Mouse (Mus musculus): ENCODE measurements around the gene Mettl9. TPM values are rescaled to one million over a fixed set of nuclear protein-coding genes. Genes with fewer than 3 reads are reported as not detected.
A peak's percentile ranks its signal among the peaks of the same experiment; 100 is the strongest.
"Not testable (repeated sequence)": the region's sequence is repeated elsewhere in the genome, so short reads cannot be mapped to it uniquely, and the experiment has no call there.

The Mettl9 gene
- polyA plus RNA-seq, 1 experiment from 2014 or later: 243 TPM

DNA sequence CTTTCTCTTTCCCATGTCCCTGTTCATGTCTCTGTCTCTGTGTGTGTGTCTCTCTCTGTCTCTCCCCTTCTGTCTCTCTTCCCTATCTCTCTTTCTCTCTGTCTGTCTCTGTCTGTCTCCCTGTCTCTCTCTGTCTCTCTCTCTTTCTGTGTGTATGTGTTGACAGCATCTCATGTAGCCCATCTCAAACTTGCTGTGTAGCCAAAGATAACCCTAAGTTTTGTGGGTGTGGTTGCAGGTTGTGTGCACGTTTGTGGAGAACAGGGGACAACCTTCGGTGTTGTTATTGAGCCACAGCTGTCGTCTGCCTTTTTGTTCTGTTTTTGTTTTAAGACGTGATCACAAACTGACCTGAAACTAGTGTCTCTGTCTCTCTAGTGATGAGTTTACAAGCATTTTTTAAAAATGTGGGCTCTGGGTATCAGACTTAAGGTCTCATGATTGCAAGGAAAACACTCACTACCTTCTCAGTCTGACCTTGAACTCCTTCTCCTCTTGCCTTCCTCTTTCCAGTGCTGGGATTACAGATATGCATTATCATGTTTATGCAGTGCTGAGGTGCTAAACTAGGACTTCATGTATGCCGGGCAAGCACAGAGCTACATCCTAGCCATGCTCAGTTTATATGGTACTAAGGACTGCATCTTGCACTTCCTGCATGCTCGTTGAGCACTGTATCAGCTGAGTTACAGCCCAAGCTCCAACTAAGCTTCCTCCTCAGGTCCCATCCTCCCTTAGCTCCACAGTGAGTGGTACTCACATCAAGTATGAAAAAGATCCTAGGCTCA lies 8.8 kb upstream of the Mettl9 start:
- 63% methylated on average over 6 of the region's 6 CpGs for WGBS
- no peaks in the 10 kb centered on the region for H3K36me3 ChIP-seq
- H3K27me3 ChIP-seq: peaks cover 7% of the 10 kb centered on the region
- ATAC-seq (ENCODE audit: low FRiP score, low read depth): no peak
- peaks cover 12% of the 10 kb centered on the region for H3K4me1 ChIP-seq
- H3K9ac ChIP-seq: no peak overlapping the region
- no peak overlapping the region for H3K4me3 ChIP-seq
- H3K9me3 ChIP-seq: no peaks in the 10 kb centered on the region
- no peak overlapping the region for H3K4me2 ChIP-seq (replicated peaks)
- no peak overlapping the region; the same call in 1 of the 2 replicates for H3K27ac ChIP-seq

GRCm38 (mm10) chr7:121026300-121026699 lies 7.9 kb upstream of the Mettl9 start:
- no peaks in the 10 kb centered on the region for H3K9me3 ChIP-seq
- no peaks in the 10 kb centered on the region for H3K36me3 ChIP-seq
- peaks cover 10% of the 10 kb centered on the region for H3K27me3 ChIP-seq
- no peak overlapping the region for H3K27ac ChIP-seq
- H3K4me3 ChIP-seq: no peak overlapping the region
- peaks cover 11% of the 10 kb centered on the region; the same call in 1 of the 2 replicates for H3K4me1 ChIP-seq
- no peak overlapping the region for H3K4me2 ChIP-seq (replicated peaks)
- no peak overlapping the region for H3K9ac ChIP-seq
- WGBS: 23% methylated on average over 3 of the region's 3 CpGs
- peak; percentile 69; the same call in 1 of the 2 replicates for ATAC-seq (ENCODE audit: low FRiP score, low read depth)

DNA sequence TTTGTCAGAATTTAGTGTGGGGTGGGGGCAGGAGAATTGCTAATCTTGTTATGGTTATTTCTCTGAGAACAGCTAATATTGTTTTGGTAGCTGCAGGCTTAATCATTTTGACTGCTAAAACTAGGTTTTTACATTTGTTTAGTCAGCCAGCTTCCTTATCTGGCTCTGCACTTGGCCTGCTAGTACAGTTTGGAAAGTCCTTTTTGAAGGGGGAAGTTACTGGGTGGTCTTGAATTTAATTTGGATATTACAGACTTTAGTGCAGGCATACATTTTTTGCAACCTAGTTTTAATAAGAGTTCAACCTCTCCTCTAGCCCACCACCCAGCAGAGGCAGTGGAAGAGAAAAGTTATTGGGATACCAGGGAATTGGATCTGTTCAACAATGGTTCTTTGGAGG lies 4.3 kb upstream of the Mettl9 start:
- not testable (repeated sequence) for H3K36me3 ChIP-seq; H3K4me3 ChIP-seq; H3K9me3 ChIP-seq; H3K27ac ChIP-seq; H3K9ac ChIP-seq; H3K4me2 ChIP-seq (replicated peaks); ATAC-seq (ENCODE audit: low FRiP score, low read depth)
- Histone ChIP-seq H3K4me1 (peaks cover 11% of the 10 kb centered on the region; the same call in 1 of the 2 replicates), H3K27me3 (peaks cover 10% of the 10 kb centered on the region)

DNA sequence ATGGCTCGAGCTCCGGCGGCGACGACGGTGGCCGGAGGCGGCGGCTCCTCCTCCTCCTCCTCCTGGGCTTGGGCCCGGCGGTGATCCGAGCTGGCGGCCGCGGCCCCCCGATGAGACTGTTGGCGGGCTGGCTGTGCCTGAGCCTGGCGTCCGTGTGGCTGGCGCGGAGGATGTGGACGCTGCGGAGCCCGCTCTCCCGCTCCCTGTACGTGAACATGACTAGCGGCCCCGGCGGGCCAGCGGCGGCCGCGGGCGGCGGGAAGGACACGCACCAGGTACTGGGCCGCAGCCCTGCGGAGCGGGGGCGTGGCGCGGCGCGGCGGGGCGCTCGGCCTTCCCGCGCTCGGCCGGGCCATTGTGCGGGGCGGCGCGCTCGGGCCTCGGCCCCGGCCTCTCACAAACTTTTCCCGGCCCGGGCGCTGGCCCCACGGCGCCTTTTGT lies 476 bp downstream of the Mettl9 start:
- Histone ChIP-seq H3K27ac (peak overlapping the region; percentile 97), H3K9me3 (no peaks in the 10 kb centered on the region), H3K4me2 (replicated peaks) (peak overlapping the region; percentile 81), H3K4me1 (peaks cover 37% of the 10 kb centered on the region), H3K4me3 (peak overlapping the region; percentile 84), H3K9ac (peak overlapping the region; percentile 96), H3K36me3 (no peaks in the 10 kb centered on the region), H3K27me3 (peaks cover 6% of the 10 kb centered on the region; the same call in 1 of the 2 replicates)
- ATAC-seq (ENCODE audit: low FRiP score, low read depth): peak; percentile 73
- WGBS: 0% methylated on average over 50 of the region's 63 CpGs

DNA sequence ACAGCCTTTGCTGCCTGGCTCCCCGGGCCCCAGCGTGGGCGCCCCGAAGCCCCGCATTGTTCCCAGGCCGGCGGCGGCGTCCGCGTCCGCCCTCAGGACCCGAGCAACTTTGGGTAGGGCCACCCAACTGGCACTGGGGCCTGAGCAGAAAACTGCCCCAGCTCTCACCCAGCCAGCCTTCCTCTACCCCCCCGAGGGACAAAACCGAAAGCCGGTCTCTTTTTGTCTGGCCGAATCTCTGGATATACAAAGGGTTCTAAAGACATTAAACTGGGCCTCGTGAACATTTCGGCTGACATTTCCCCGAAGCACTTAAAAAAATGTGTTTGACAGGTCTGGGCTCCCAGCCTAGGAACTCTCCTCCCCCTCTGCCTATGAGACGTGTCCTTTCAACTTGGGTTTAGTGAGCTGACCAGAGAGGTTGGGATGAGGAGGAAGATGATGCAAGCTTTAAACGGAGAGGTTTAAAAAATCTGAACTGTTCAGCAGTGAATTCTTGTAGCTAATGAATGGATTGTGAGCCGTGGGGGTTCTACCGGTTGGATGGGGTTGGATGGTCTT lies 996 bp downstream of the Mettl9 start:
- Histone ChIP-seq H3K36me3 (no peaks in the 10 kb centered on the region), H3K9me3 (no peaks in the 10 kb centered on the region), H3K27ac (peak overlapping the region; percentile 97), H3K4me2 (replicated peaks) (peak overlapping the region; percentile 81), H3K4me3 (peak overlapping the region; percentile 84), H3K27me3 (peaks cover 5% of the 10 kb centered on the region; the same call in 1 of the 2 replicates), H3K4me1 (peaks cover 42% of the 10 kb centered on the region), H3K9ac (peak overlapping the region; percentile 96)
- ATAC-seq (ENCODE audit: low FRiP score, low read depth): peak; percentile 12
- WGBS: under 1% methylated on average over 24 of the region's 24 CpGs

GRCm38 (mm10) chr7:121040595-121040994 lies 6.3 kb downstream of the Mettl9 start:
- 0 out of 2 replicates have a peak, but pooled peaks cover 6% of the 10 kb centered on the region for H3K36me3 ChIP-seq
- 0 out of 2 replicates have a peak overlapping the region, but pooled peaks have one; percentile 31 for H3K4me2 ChIP-seq (replicated peaks)
- ATAC-seq (ENCODE audit: low FRiP score, low read depth): peak; percentile 35; the same call in 1 of the 2 replicates
- H3K4me1 ChIP-seq: peaks cover 66% of the 10 kb centered on the region
- no peak overlapping the region for H3K4me3 ChIP-seq
- H3K9ac ChIP-seq: no peak overlapping the region
- no peaks in the 10 kb centered on the region for H3K27me3 ChIP-seq
- 63% methylated on average over 4 of the region's 4 CpGs for WGBS
- no peaks in the 10 kb centered on the region for H3K9me3 ChIP-seq
- no peak overlapping the region; the same call in 1 of the 2 replicates for H3K27ac ChIP-seq

- H3K9me3 ChIP-seq: no peaks in the 10 kb centered on the region
- no peaks in the 10 kb centered on the region for H3K27me3 ChIP-seq
- H3K4me2 ChIP-seq (replicated peaks): no peak overlapping the region
- H3K36me3 ChIP-seq: 0 out of 2 replicates have a peak, but pooled peaks cover 6% of the 10 kb centered on the region
- no peak for ATAC-seq (ENCODE audit: low FRiP score, low read depth)
- H3K4me1 ChIP-seq: peaks cover 61% of the 10 kb centered on the region
- H3K4me3 ChIP-seq: no peak overlapping the region
- no peak overlapping the region for H3K9ac ChIP-seq
- 48% methylated on average over 1 of the region's 1 CpGs for WGBS
- H3K27ac ChIP-seq: no peak overlapping the region
Measured at GRCm38 (mm10) chr7:121041989-121042388, 7.7 kb downstream of the Mettl9 start.

DNA sequence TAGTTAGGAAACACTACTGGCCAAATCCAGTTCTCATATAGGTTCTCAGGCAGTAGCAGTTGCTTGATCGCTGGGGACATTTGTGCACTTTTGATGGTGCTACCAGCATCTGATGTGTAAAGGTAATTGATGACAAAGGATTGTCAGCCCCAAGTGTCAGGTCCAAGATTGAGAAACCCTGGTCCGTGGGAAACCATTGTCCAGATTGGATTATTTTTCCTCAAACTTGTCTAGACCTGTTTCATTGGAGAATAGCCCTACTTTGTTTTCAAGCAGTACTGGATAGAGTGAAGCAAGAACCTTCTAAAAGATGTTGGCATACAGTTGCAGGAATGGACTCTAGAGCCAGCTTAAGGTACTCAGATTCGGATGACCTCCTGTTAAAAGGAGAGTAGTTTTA lies 8.8 kb downstream of the Mettl9 start:
- WGBS: 94% methylated on average over 3 of the region's 3 CpGs
- peaks cover 51% of the 10 kb centered on the region for H3K4me1 ChIP-seq
- no peak overlapping the region for H3K4me2 ChIP-seq (replicated peaks)

GRCm38 (mm10) chr7:121043510-121043909 lies 9.3 kb downstream of the Mettl9 start:
- Histone ChIP-seq H3K4me1 (peaks cover 47% of the 10 kb centered on the region), H3K4me3 (no peak overlapping the region), H3K27ac (no peak overlapping the region), H3K9me3 (no peaks in the 10 kb centered on the region), H3K27me3 (no peaks in the 10 kb centered on the region), H3K9ac (no peak overlapping the region), H3K4me2 (replicated peaks) (no peak overlapping the region), H3K36me3 (peaks cover 12% of the 10 kb centered on the region)
- ATAC-seq (ENCODE audit: low FRiP score, low read depth): no peak
- 90% methylated on average over 1 of the region's 1 CpGs for WGBS

More for the DNA sequence above, 8.8 kb downstream of the Mettl9 start:
- ATAC-seq (ENCODE audit: low FRiP score, low read depth): no peak
- Histone ChIP-seq H3K4me3 (no peak overlapping the region), H3K9ac (no peak overlapping the region), H3K9me3 (no peaks in the 10 kb centered on the region), H3K27ac (no peak overlapping the region), H3K27me3 (no peaks in the 10 kb centered on the region), H3K36me3 (peaks cover 6% of the 10 kb centered on the region; the same call in 1 of the 2 replicates)

- Histone ChIP-seq H3K4me3 (no peak overlapping the region), H3K9ac (no peak overlapping the region), H3K27ac (no peak overlapping the region), H3K4me1 (peaks cover 42% of the 10 kb centered on the region), H3K9me3 (no peaks in the 10 kb centered on the region), H3K27me3 (no peaks in the 10 kb centered on the region), H3K4me2 (replicated peaks) (no peak overlapping the region), H3K36me3 (peaks cover 13% of the 10 kb centered on the region)
- ATAC-seq (ENCODE audit: low FRiP score, low read depth): no peak
- 85% methylated on average over 1 of the region's 1 CpGs for WGBS
Measured at GRCm38 (mm10) chr7:121044251-121044650, 10.0 kb downstream of the Mettl9 start.

GRCm38 (mm10) chr7:121045671-121046453 lies 11.6 kb downstream of the Mettl9 start:
- WGBS: 79% methylated on average over 6 of the region's 6 CpGs

GRCm38 (mm10) chr7:121047624-121048023 lies 13.4 kb downstream of the Mettl9 start:
- no peak for ATAC-seq (ENCODE audit: low FRiP score, low read depth)
- Histone ChIP-seq H3K27me3 (no peaks in the 10 kb centered on the region), H3K27ac (no peak overlapping the region), H3K36me3 (peaks cover 35% of the 10 kb centered on the region), H3K9me3 (no peaks in the 10 kb centered on the region), H3K4me1 (peaks cover 11% of the 10 kb centered on the region; the same call in 1 of the 2 replicates), H3K9ac (no peak overlapping the region), H3K4me2 (replicated peaks) (no peak overlapping the region), H3K4me3 (no peak overlapping the region)
- WGBS: 95% methylated on average over 2 of the region's 2 CpGs

More at GRCm38 (mm10) chr7:121045671-121046453, 11.6 kb downstream of the Mettl9 start:
- Histone ChIP-seq H3K4me3 (no peak overlapping the region), H3K9ac (no peak overlapping the region), H3K27me3 (no peaks in the 10 kb centered on the region), H3K4me1 (peaks cover 26% of the 10 kb centered on the region), H3K36me3 (peaks cover 25% of the 10 kb centered on the region), H3K27ac (no peak overlapping the region), H3K9me3 (no peaks in the 10 kb centered on the region), H3K4me2 (replicated peaks) (no peak overlapping the region)
- ATAC-seq (ENCODE audit: low FRiP score, low read depth): no peak

All from limb, embryonic 13.5 days (tissue).